Mouse (Mus musculus): Measurements from ENCODE around the gene Lrrc32. TPM values are rescaled to one million over a fixed set of nuclear protein-coding genes. Genes with fewer than 3 reads are reported as not detected.

The Lrrc32 gene
- polyA plus RNA-seq, 1 experiment, result 7.2 TPM

DNA sequence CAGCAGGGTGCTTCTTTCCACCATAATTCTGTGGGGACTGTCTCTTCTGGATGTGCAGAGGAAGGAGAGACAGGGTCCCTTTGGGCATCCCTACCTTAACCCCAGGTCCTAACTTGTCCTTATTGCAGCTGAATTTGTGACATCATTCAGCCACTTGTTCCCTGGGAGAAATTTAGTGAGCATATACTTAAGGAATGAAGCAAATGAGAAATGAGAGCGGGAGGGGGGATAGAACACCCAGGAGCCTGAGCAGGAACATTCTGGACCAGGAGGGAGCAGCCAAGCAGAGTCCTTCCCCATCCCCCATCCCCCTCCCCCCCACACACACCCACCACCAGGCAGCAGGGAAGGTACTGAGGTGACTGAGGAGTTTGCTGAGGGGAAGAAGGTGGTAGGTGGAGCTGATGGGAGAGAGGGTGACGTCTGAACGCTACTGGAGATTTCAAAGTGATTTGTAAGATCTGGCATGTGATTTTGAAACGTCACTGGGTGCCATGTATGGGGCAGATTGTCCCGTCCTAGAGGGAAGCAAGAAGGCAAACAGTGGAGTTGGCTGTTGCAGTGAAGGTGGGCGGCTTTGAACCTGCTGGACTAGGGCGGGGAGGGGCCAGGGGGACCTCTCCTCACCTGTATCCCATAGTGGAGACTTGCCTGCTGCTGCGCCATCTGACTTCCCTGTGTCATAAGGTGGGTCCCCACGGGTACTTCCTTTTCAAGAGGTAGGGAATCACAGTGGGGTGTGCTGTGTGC lies 2.5 kb downstream of the Lrrc32 start:
- no peak for DNase-seq
- Histone ChIP-seq H3K27ac (ENCODE audit: control insufficient read depth, insufficient read depth, low read length) (no peak overlapping the region), H3K4me3 (ENCODE audit: control insufficient read depth, insufficient read depth, low read length) (no peak overlapping the region), H3K4me1 (replicated peaks; ENCODE audit: control insufficient read depth, insufficient read depth, low read length) (peaks cover 34% of the 10 kb centered on the region), H3K27me3 (ENCODE audit: control insufficient read depth, insufficient read depth, low read length) (no peaks in the 10 kb centered on the region), H3K36me3 (ENCODE audit: control insufficient read depth, insufficient read depth, low read length) (no peaks in the 10 kb centered on the region)
- 82% methylated on average over 9 of the region's 9 CpGs for WGBS
- no peak for TF ChIP-seq CTCF (IDR thresholded peaks at IDR 0.05; ENCODE audit: borderline replicate concordance, control insufficient read depth, extremely low read depth, insufficient read depth, low read length, poor library complexity)
- no peak for TF ChIP-seq POLR2A (IDR thresholded peaks at IDR 0.05; ENCODE audit: control insufficient read depth, extremely low read depth, insufficient read depth, low read length, poor library complexity)

DNA sequence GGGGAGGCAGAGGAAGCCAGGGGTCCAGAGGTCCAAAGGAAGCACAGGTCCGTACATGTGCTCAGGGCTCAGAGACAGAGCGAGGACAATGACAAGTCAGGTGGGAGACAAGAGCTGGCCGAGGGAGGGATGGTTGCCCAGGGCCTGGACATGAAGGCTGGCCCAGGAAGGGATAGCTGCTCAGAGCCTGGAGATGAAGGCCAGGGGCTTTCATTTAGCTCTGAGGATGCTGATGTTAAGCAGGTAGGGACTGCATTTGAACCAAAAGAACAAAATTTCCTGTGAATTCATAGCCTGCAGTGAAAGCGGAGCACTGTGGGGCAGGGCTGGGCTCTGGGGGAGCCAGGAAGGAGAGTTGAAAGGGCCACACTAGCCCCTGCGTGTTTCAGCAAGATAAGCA lies 3.2 kb downstream of the Lrrc32 start:
- Histone ChIP-seq H3K4me3 (ENCODE audit: control insufficient read depth, insufficient read depth, low read length) (no peak overlapping the region), H3K27me3 (ENCODE audit: control insufficient read depth, insufficient read depth, low read length) (no peaks in the 10 kb centered on the region), H3K4me1 (replicated peaks; ENCODE audit: control insufficient read depth, insufficient read depth, low read length) (peaks cover 28% of the 10 kb centered on the region), H3K27ac (ENCODE audit: control insufficient read depth, insufficient read depth, low read length) (no peak overlapping the region), H3K36me3 (ENCODE audit: control insufficient read depth, insufficient read depth, low read length) (no peaks in the 10 kb centered on the region)
- TF ChIP-seq POLR2A (IDR thresholded peaks at IDR 0.05; ENCODE audit: control insufficient read depth, extremely low read depth, insufficient read depth, low read length, poor library complexity) (no peak), CTCF (IDR thresholded peaks at IDR 0.05; ENCODE audit: borderline replicate concordance, control insufficient read depth, extremely low read depth, insufficient read depth, low read length, poor library complexity) (no peak)
- no peak for DNase-seq
- WGBS, result 89% methylated on average over 5 of the region's 5 CpGs

DNA sequence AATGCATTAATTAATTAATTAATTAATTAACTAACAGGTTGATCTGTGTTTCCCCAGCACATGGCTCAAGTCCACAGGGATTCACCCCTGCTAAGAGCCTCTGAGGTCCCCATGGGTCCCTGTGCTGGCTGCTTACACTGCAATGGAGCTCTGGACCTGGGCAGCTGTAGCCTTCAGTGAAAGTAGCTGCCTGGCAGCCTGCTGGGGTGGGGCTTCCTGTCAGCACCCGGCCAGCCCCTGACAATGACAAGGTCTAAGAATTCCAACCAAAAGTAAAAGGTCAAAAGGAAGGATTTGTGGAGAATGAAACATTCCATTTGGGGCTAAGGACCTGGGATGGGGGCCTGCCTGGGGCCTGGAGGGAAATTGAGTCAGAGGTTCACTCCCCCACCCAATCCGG lies 4.2 kb downstream of the Lrrc32 start:
- TF ChIP-seq POLR2A (IDR thresholded peaks at IDR 0.05; ENCODE audit: control insufficient read depth, extremely low read depth, insufficient read depth, low read length, poor library complexity) (no peak), CTCF (IDR thresholded peaks at IDR 0.05; ENCODE audit: borderline replicate concordance, control insufficient read depth, extremely low read depth, insufficient read depth, low read length, poor library complexity) (no peak)
- 57% methylated on average over 2 of the region's 2 CpGs for WGBS
- DNase-seq, result no peak
- Histone ChIP-seq H3K4me1 (replicated peaks; ENCODE audit: control insufficient read depth, insufficient read depth, low read length) (peaks cover 18% of the 10 kb centered on the region), H3K36me3 (ENCODE audit: control insufficient read depth, insufficient read depth, low read length) (no peaks in the 10 kb centered on the region), H3K4me3 (ENCODE audit: control insufficient read depth, insufficient read depth, low read length) (no peak overlapping the region), H3K27me3 (ENCODE audit: control insufficient read depth, insufficient read depth, low read length) (no peaks in the 10 kb centered on the region), H3K27ac (ENCODE audit: control insufficient read depth, insufficient read depth, low read length) (no peak overlapping the region)

DNA sequence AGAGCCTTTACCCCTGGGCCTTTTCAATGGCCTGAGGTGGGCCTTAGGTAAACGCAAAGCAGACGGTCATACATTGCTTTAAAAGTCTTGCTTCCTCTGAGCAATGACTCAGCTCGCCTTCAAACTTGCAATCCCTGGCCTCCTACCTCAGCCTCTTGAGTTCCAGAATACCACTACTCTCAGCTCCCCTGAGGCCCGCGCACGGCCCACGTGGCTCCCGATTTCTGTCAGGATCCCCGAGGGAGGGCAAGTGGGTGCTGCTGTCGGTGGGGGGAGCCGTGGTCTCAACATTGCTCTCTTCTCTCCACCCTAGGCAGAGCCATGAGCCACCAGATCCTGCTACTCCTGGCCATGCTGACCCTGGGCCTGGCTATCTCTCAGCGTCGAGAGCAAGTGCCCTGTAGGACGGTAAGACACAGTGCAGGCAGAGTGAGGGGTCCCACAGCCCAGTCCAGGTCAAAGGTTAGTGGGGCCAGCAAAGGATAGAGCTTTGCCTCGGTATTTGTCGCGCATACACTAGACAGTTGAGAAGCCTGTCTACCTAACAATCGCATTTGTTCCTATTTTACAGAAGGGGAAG lies 4.9 kb downstream of the Lrrc32 start:
- no peaks in the 10 kb centered on the region for H3K36me3 ChIP-seq (ENCODE audit: control insufficient read depth, insufficient read depth, low read length)
- 57% methylated on average over 18 of the region's 18 CpGs for WGBS

DNA sequence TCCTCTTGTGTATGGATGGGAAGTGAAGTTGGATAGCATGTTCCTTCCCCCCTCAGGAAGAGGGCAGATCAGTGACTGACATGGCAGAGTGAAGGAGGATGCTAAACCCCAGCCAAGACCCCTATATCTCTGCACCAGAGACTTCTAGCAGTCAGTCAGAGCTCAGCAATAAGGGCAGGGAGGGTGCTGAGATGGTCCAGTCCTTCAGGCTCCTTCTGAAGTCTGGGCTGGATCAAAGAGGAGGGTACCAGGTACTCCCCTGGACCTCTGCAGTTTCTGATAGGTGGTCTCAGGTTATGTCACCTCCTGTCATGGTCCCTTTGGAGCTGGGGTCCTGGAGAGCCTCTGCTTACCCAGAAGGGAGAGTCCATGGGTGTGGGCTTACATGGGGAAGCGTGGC lies 6.5 kb downstream of the Lrrc32 start:
- H3K36me3 ChIP-seq (ENCODE audit: control insufficient read depth, insufficient read depth, low read length), result no peaks in the 10 kb centered on the region
- H3K4me1 ChIP-seq (replicated peaks; ENCODE audit: control insufficient read depth, insufficient read depth, low read length), result peaks cover 8% of the 10 kb centered on the region
- WGBS, result 100% methylated on average over 1 of the region's 1 CpGs
- DNase-seq, result no peak
- H3K4me3 ChIP-seq (ENCODE audit: control insufficient read depth, insufficient read depth, low read length), result no peak overlapping the region
- H3K27me3 ChIP-seq (ENCODE audit: control insufficient read depth, insufficient read depth, low read length), result no peaks in the 10 kb centered on the region
- TF ChIP-seq POLR2A (IDR thresholded peaks at IDR 0.05; ENCODE audit: control insufficient read depth, extremely low read depth, insufficient read depth, low read length, poor library complexity) (no peak), CTCF (IDR thresholded peaks at IDR 0.05; ENCODE audit: borderline replicate concordance, control insufficient read depth, extremely low read depth, insufficient read depth, low read length, poor library complexity) (no peak)
- H3K27ac ChIP-seq (ENCODE audit: control insufficient read depth, insufficient read depth, low read length), result no peak overlapping the region

More for the DNA sequence above, 4.9 kb downstream of the Lrrc32 start:
- Histone ChIP-seq H3K4me3 (ENCODE audit: control insufficient read depth, insufficient read depth, low read length) (no peak overlapping the region), H3K4me1 (replicated peaks; ENCODE audit: control insufficient read depth, insufficient read depth, low read length) (peaks cover 11% of the 10 kb centered on the region), H3K27ac (ENCODE audit: control insufficient read depth, insufficient read depth, low read length) (no peak overlapping the region), H3K27me3 (ENCODE audit: control insufficient read depth, insufficient read depth, low read length) (no peaks in the 10 kb centered on the region)
- TF ChIP-seq CTCF (IDR thresholded peaks at IDR 0.05; ENCODE audit: borderline replicate concordance, control insufficient read depth, extremely low read depth, insufficient read depth, low read length, poor library complexity) (no peak), POLR2A (IDR thresholded peaks at IDR 0.05; ENCODE audit: control insufficient read depth, extremely low read depth, insufficient read depth, low read length, poor library complexity) (no peak)
- DNase-seq, result no peak

DNA sequence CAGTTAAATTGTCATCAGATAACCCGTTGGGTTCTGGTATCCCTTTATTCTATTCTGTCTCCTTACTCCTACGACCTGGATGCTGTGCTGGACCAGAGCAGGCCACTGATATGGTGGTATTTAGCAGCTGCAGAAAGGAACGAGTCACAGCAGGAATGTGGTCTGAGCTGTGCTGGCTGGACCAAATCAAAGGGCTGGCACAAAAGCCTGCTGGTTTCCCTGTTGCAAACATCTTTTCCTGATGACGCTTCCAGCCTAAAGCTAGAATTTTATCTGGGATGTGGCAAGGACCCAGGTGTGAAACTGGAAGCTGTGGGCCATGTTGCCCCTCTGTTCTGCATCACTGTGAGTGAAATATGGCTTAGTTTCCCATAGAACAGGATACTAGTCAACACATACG lies 8.4 kb downstream of the Lrrc32 start:
- TF ChIP-seq CTCF (IDR thresholded peaks at IDR 0.05; ENCODE audit: borderline replicate concordance, control insufficient read depth, extremely low read depth, insufficient read depth, low read length, poor library complexity) (no peak), POLR2A (IDR thresholded peaks at IDR 0.05; ENCODE audit: control insufficient read depth, extremely low read depth, insufficient read depth, low read length, poor library complexity) (no peak)
- no peaks in the 10 kb centered on the region for H3K27me3 ChIP-seq (ENCODE audit: control insufficient read depth, insufficient read depth, low read length)
- no peak overlapping the region for H3K4me3 ChIP-seq (ENCODE audit: control insufficient read depth, insufficient read depth, low read length)
- 92% methylated on average over 5 of the region's 5 CpGs for WGBS
- H3K27ac ChIP-seq (ENCODE audit: control insufficient read depth, insufficient read depth, low read length), result no peak overlapping the region
- no peak for DNase-seq
- peaks cover 14% of the 10 kb centered on the region for H3K4me1 ChIP-seq (replicated peaks; ENCODE audit: control insufficient read depth, insufficient read depth, low read length)
- H3K36me3 ChIP-seq (ENCODE audit: control insufficient read depth, insufficient read depth, low read length), result no peaks in the 10 kb centered on the region

Data from thymus, adult 2 months (tissue).